Mouse (Mus musculus) ES-Bruce4 (cell line): ENCODE measurements at regions not wholly inside any gene's neighbourhood (a gene's known extent, or its start where the extent isn't known, plus 50 kb on each side); places are given as distances from the start of the nearest gene placed in this dataset.

ENCODE experiments used
- H3K27ac ChIP-seq: 2 replicates; pipeline ENCODE4 v1.5.1; 2012; ENCODE audit warnings: low read length, inconsistent platforms; ENCODE audit not compliant: insufficient read depth
- H3K27me3 ChIP-seq: 2 replicates; pipeline ENCODE4 v1.6.1; 2012; ENCODE audit warnings: mild to moderate bottlenecking, low read length, inconsistent platforms; ENCODE audit not compliant: control insufficient read depth, poor library complexity, insufficient read depth, severe bottlenecking
- H3K36me3 ChIP-seq: 2 replicates; pipeline ENCODE4 v1.6.1; 2012; ENCODE audit warnings: inconsistent platforms, mild to moderate bottlenecking, low read length, moderate library complexity; ENCODE audit not compliant: control insufficient read depth, poor library complexity, insufficient read depth, severe bottlenecking
- H3K4me1 ChIP-seq: one replicate; pipeline ENCODE4 v1.8.1; 2011; ENCODE audit warnings: low read length; ENCODE audit not compliant: control insufficient read depth, insufficient read depth
- H3K4me3 ChIP-seq: 2 replicates; pipeline ENCODE4 v1.5.1; 2011; ENCODE audit warnings: low read depth, mild to moderate bottlenecking, low read length
- H3K9ac ChIP-seq: 2 replicates; pipeline ENCODE4 v1.6.1; 2012; ENCODE audit warnings: low read depth, mild to moderate bottlenecking, inconsistent platforms; ENCODE audit not compliant: poor library complexity, severe bottlenecking
- H3K9me3 ChIP-seq: replicated peaks from 2 replicates; pipeline ENCODE4 v1.6.1; 2012; ENCODE audit warnings: mild to moderate bottlenecking, low read length, inconsistent platforms; ENCODE audit not compliant: control insufficient read depth, poor library complexity, insufficient read depth, severe bottlenecking
- CTCF ChIP-seq: IDR thresholded peaks from one replicate; pipeline ENCODE4 v1.8.1; 2011; ENCODE audit warnings: low read depth, low read length
- EP300 ChIP-seq: IDR thresholded peaks from 2 replicates; pipeline ENCODE4 v1.6.1; 2011; ENCODE audit warnings: low read depth, low read length; ENCODE audit not compliant: insufficient read depth
- POLR2A ChIP-seq: IDR thresholded peaks from one replicate; pipeline ENCODE4 v1.8.1; 2011; ENCODE audit warnings: low read length; ENCODE audit not compliant: insufficient read depth

- Histone ChIP-seq H3K9me3 (no peaks in the 10 kb centered on the region), H3K4me3 (no peak overlapping the region), H3K9ac (no peak overlapping the region), H3K36me3 (no peaks in the 10 kb centered on the region), H3K4me1 (no peaks in the 10 kb centered on the region), H3K27me3 (no peaks in the 10 kb centered on the region), H3K27ac (no peak overlapping the region)
- no peak for TF ChIP-seq POLR2A
- no peak for TF ChIP-seq EP300
- TF ChIP-seq CTCF: no peak
Observed at GRCm38 (mm10) chr15:86957872-86958271, 586.2 kb upstream of the Fam19a5 start.

DNA sequence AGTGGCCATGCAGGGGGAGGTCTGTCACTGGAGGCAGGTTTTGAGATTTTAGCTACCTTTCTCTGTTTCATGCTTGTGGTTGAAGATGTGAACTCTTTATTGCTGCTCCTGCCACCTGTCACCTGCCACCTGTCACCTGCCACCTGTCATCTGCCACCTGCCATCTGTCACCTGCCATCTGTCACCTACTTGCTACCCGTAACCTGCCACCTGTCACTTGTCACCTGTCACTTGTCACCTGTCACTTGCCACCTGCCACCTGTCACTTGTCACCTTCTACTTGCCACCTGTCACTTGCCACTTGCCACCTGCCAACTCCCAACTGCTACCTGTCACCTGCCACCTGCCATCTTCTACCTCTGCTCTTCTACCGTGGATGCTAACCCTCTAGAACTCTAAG, 581.2 kb upstream of the Fam19a5 start:
- Histone ChIP-seq H3K9me3 (no peaks in the 10 kb centered on the region), H3K4me1 (no peaks in the 10 kb centered on the region), H3K27ac (no peak overlapping the region), H3K36me3 (no peaks in the 10 kb centered on the region), H3K9ac (no peak overlapping the region), H3K4me3 (no peak overlapping the region), H3K27me3 (no peaks in the 10 kb centered on the region)
- TF ChIP-seq EP300: no peak
- no peak for TF ChIP-seq POLR2A
- no peak for TF ChIP-seq CTCF

DNA sequence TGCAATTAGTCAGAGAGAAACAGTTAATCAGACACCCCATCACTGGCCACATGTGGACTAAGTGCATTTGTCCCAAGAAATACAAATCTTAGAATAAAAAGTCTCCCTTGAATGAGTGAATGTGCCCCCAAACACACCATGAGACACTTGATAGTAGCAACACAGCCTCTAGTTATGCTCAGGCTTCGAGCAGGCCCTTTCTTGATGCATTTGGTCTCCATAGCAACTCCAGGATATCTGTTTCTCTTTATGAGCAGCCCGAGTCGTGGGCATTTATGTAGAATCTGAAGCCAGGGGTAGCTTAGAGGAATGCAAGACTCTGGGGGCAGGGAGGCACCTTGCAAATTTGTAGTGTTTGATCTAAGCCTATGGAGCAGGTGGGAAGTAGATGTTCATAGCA, 580.6 kb upstream of the Fam19a5 start:
- no peak for TF ChIP-seq EP300
- TF ChIP-seq CTCF: no peak
- no peak for TF ChIP-seq POLR2A
- no peaks in the 10 kb centered on the region for H3K9me3 ChIP-seq
- no peak overlapping the region for H3K9ac ChIP-seq
- H3K36me3 ChIP-seq: no peaks in the 10 kb centered on the region
- no peaks in the 10 kb centered on the region for H3K4me1 ChIP-seq
- no peaks in the 10 kb centered on the region for H3K27me3 ChIP-seq
- no peak overlapping the region for H3K27ac ChIP-seq
- no peak overlapping the region for H3K4me3 ChIP-seq

DNA sequence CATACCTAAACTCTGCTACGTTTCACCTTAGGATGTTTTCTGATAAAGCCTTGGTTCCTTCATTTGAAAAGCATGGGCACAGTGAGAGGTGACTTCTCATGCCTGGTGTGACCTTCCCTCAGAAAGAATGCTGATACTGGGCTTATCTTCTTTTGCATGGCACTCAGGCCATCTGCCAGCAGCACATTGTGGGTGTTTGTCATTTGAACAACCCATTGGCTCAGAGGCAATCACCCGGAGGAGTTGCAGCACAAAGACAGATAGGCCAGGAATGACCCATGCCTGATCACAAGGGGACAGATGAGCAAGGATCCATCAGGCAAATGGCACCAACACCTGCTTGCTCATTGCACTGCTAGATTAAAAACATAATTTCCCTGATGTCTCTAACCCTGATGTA, 572.7 kb upstream of the Fam19a5 start:
- Histone ChIP-seq H3K9me3 (no peaks in the 10 kb centered on the region), H3K27ac (no peak overlapping the region), H3K27me3 (no peaks in the 10 kb centered on the region), H3K4me3 (no peak overlapping the region), H3K4me1 (no peaks in the 10 kb centered on the region), H3K9ac (no peak overlapping the region), H3K36me3 (no peaks in the 10 kb centered on the region)
- no peak for TF ChIP-seq EP300
- TF ChIP-seq POLR2A: no peak

GRCm38 (mm10) chr15:86996196-86996595, 547.9 kb upstream of the Fam19a5 start:
- Histone ChIP-seq H3K27me3 (no peaks in the 10 kb centered on the region), H3K4me1 (no peaks in the 10 kb centered on the region), H3K27ac (no peak overlapping the region), H3K4me3 (no peak overlapping the region), H3K36me3 (no peaks in the 10 kb centered on the region), H3K9me3 (no peaks in the 10 kb centered on the region), H3K9ac (no peak overlapping the region)
- TF ChIP-seq CTCF: no peak
- no peak for TF ChIP-seq POLR2A
- no peak for TF ChIP-seq EP300

DNA sequence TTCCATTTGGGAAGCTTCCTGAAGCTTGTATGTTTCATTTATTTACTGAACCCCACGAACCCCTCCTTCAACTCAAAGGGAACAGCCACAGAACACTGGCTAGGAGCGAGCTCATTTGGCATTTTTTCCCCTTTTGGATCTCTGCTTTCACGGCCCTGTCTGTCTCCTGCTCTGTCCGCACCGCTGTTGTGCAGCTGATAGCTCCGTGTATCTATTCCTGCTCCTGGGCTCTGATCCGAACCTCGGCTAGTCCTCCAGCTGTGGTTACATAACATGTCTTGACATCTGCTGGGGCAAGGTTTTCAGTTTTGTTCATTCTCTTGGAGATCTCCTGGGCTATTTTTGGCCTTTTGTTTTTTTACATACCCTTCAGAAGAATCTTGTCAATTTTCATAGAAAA, 525.1 kb upstream of the Fam19a5 start:
- TF ChIP-seq EP300 (no peak), CTCF (no peak), POLR2A (no peak)
- Histone ChIP-seq H3K36me3 (no peaks in the 10 kb centered on the region), H3K4me3 (no peak overlapping the region), H3K4me1 (no peaks in the 10 kb centered on the region), H3K27me3 (no peaks in the 10 kb centered on the region), H3K9me3 (0 out of 2 replicates have a peak, but pooled peaks cover 2% of the 10 kb centered on the region), H3K27ac (no peak overlapping the region), H3K9ac (no peak overlapping the region)

DNA sequence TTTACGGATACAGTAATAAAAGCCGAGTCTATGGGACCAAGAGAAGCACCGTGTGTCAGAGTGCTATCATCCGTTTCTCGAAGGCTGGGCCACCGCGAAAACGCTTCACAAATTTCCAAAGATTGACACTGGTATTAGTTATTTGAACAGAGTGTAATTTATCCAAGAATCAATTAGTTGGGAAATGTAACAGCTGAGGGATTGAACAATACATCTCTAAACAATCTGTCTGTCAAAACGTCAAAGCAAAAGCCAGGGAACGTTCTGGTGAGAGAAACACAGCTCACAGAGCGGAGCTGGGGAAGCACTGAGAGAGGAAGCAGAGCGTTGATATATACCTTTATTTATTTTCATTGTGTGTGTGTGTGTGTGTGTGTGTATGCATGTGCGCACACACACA, 498.1 kb upstream of the Fam19a5 start:
- no peaks in the 10 kb centered on the region for H3K4me1 ChIP-seq
- no peaks in the 10 kb centered on the region for H3K9me3 ChIP-seq
- H3K4me3 ChIP-seq: no peak overlapping the region
- no peaks in the 10 kb centered on the region for H3K36me3 ChIP-seq
- H3K27me3 ChIP-seq: no peaks in the 10 kb centered on the region
- TF ChIP-seq POLR2A (no peak), CTCF (no peak), EP300 (no peak)
- H3K27ac ChIP-seq: no peak overlapping the region
- no peak overlapping the region for H3K9ac ChIP-seq
